6 mouse cellular contexts compared by ENCODE assay signal in genomic region chr7:44014666-44015065, GRCm38 (mm10). TPM values are rescaled to one million over a fixed set of nuclear protein-coding genes. Genes with fewer than 3 reads are reported as not detected.
"Had no signal": no experiment of that assay in that cellular context is flagged by ENCODE, and none has a peak within 500 bp of the region (broad histone marks: within the 10 kb centered on the region; RNA-seq: fewer than 3 reads in every experiment).

No protein-coding gene starts in this region.

RNA-seq across cellular contexts. Expression of gene Klk1b26, which starts 2.7 kb away (rescaled TPM):
- total RNA-seq: layer of hippocampus, adult 18-20 months; layer of hippocampus, postnatal 10 days; layer of hippocampus, postnatal 36 days; left cerebral cortex, postnatal 10 days; monocyte, adult 5-6 weeks; neutrophil, adult 5-6 weeks had no signal

RNA-seq across cellular contexts. Expression of gene Klk1b11, which starts 19.0 kb away (rescaled TPM):
- total RNA-seq: layer of hippocampus, adult 18-20 months; layer of hippocampus, postnatal 10 days; layer of hippocampus, postnatal 36 days; left cerebral cortex, postnatal 10 days; monocyte, adult 5-6 weeks; neutrophil, adult 5-6 weeks had no signal

RNA-seq across cellular contexts. Expression of gene Klk1b27, which starts 37.4 kb away (rescaled TPM):
- total RNA-seq: layer of hippocampus, adult 18-20 months; layer of hippocampus, postnatal 10 days; layer of hippocampus, postnatal 36 days; left cerebral cortex, postnatal 10 days; neutrophil, adult 5-6 weeks had no signal

RNA-seq across cellular contexts. Expression of gene Klk1b9, which starts 38.8 kb away (rescaled TPM):
- total RNA-seq: layer of hippocampus, adult 18-20 months; layer of hippocampus, postnatal 10 days; layer of hippocampus, postnatal 36 days; left cerebral cortex, postnatal 10 days; monocyte, adult 5-6 weeks; neutrophil, adult 5-6 weeks had no signal

RNA-seq across cellular contexts. Expression of gene Klk1b1, which starts 48.1 kb away (rescaled TPM):
- total RNA-seq: layer of hippocampus, adult 18-20 months; layer of hippocampus, postnatal 10 days; layer of hippocampus, postnatal 36 days; left cerebral cortex, postnatal 10 days; monocyte, adult 5-6 weeks; neutrophil, adult 5-6 weeks had no signal
